Mouse (Mus musculus): Measurements from ENCODE around the gene Srms. TPM values are rescaled to one million over a fixed set of nuclear protein-coding genes. Genes with fewer than 3 reads are reported as not detected.

The Srms gene
- polyA plus RNA-seq, 1 experiment: 0.91 TPM

DNA sequence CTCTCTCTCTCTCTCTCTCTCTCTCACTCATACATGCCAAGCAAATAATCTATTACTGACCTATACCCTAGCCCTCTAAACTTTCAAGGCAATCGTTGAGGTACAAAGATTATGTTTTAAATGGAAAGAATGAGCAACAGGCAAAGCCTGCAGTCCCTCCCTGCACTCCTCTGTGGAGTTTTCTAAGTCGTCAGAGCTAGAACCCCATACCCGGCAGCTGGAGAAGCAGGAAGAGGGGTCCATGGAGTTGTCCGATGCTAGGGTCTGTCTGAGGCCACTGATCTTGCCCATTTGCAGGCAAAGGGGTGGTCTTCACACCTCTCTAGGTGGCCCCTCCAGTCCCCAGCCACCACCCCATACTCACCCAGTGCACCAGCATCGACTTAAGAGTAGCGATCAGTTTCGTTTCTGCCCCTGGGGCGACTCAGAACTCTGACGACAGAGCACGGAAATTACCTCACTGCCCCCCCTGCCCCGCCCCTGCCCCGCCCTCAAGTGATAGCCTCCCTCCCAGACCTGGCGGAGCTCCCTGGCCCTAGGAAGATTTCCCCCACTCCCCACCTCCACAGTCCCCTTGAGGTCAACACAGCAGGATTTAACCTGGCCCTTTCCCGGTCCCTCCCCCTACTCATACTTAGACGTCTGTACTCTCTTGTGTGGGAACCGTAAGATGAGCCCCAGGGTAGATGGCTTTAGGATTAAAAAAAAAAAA is 28.8 kb upstream of the Srms start, which contains the start of gene Helz2:
Gene Helz2 (minus strand): TSS at position 426 of the 712 bp plus-strand sequence.
- no peak for TF ChIP-seq CTCF (conservative IDR thresholded peaks at IDR 0.05; ENCODE audit: insufficient read depth, insufficient read length, low read depth, low read length)
- peak; percentile 9 for TF ChIP-seq POLR2A (IDR thresholded peaks at IDR 0.05; ENCODE audit: low read depth, low read length)
- no peaks in the 10 kb centered on the region for H3K36me3 ChIP-seq (ENCODE audit: control insufficient read depth, insufficient read depth, low read length)
- peak within 1 kb of the TSS; percentile 59 for H3K4me3 ChIP-seq (ENCODE audit: insufficient read depth, low read depth, low read length)
- 2% methylated on average over 16 of the region's 16 CpGs for WGBS
- peak; percentile 70 for DNase-seq
- 0 out of 2 replicates have a peak, but pooled peaks cover 2% of the 10 kb centered on the region for H3K4me1 ChIP-seq (ENCODE audit: control insufficient read depth, insufficient read depth, low read length)
- H3K27me3 ChIP-seq (replicated peaks; ENCODE audit: control insufficient read depth, insufficient read depth, low read length): no peaks in the 10 kb centered on the region
- peak within 1 kb of the TSS; percentile 2; the same call in 1 of the 2 replicates for H3K27ac ChIP-seq (ENCODE audit: insufficient read depth, low read depth, low read length)

DNA sequence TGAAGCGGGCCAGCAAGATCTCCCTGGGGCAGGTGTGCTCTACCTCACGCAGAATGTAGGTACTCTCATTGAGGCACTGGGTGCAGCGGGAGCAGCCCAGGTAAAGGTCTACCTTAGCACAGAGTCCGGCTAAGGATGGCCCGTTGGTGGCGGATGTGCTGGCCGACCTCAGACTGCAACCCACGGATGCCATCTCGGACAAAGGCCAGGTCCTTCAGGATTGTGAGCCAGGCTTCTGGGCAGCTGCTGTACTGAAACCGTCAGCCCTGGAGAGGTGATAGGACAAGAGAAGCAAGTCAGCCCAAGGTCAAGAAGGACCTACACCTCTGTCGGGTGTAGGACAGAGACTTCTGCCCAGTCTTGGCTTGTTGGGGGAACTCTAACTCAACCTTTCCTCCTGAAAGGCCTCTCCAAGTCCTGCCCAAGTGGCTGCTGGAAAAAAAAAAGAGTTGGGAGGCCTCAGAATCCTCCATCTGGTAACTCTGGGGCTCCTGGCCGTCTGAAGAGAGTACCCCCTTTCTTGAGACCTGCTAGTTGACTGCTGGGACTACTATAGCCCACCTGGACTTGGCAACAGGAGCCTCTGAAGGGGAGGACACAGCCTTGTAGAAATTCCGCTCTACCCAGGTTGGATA is 27.9 kb upstream of the Srms start:
- Histone ChIP-seq H3K27ac (ENCODE audit: insufficient read depth, low read depth, low read length) (no peak overlapping the region), H3K36me3 (ENCODE audit: control insufficient read depth, insufficient read depth, low read length) (no peaks in the 10 kb centered on the region), H3K4me3 (ENCODE audit: insufficient read depth, low read depth, low read length) (peak overlapping the region; percentile 59), H3K27me3 (replicated peaks; ENCODE audit: control insufficient read depth, insufficient read depth, low read length) (no peaks in the 10 kb centered on the region), H3K4me1 (ENCODE audit: control insufficient read depth, insufficient read depth, low read length) (0 out of 2 replicates have a peak, but pooled peaks cover 2% of the 10 kb centered on the region)
- DNase-seq: no peak
- TF ChIP-seq POLR2A (IDR thresholded peaks at IDR 0.05; ENCODE audit: low read depth, low read length): no peak
- TF ChIP-seq CTCF (conservative IDR thresholded peaks at IDR 0.05; ENCODE audit: insufficient read depth, insufficient read length, low read depth, low read length): no peak
- WGBS: 86% methylated on average over 13 of the region's 13 CpGs

GRCm38 (mm10) chr2:181239261-181239660 is 26.3 kb upstream of the Srms start:
- peak overlapping the region; percentile 59; the same call in 1 of the 2 replicates for H3K4me3 ChIP-seq (ENCODE audit: insufficient read depth, low read depth, low read length)
- 0 out of 2 replicates have a peak, but pooled peaks cover 2% of the 10 kb centered on the region for H3K4me1 ChIP-seq (ENCODE audit: control insufficient read depth, insufficient read depth, low read length)
- no peak overlapping the region for H3K27ac ChIP-seq (ENCODE audit: insufficient read depth, low read depth, low read length)
- no peaks in the 10 kb centered on the region for H3K36me3 ChIP-seq (ENCODE audit: control insufficient read depth, insufficient read depth, low read length)
- no peaks in the 10 kb centered on the region for H3K27me3 ChIP-seq (replicated peaks; ENCODE audit: control insufficient read depth, insufficient read depth, low read length)
- TF ChIP-seq CTCF (conservative IDR thresholded peaks at IDR 0.05; ENCODE audit: insufficient read depth, insufficient read length, low read depth, low read length) (no peak), POLR2A (IDR thresholded peaks at IDR 0.05; ENCODE audit: low read depth, low read length) (no peak)
- DNase-seq: no peak
- 87% methylated on average over 9 of the region's 9 CpGs for WGBS

- Histone ChIP-seq H3K36me3 (ENCODE audit: control insufficient read depth, insufficient read depth, low read length) (no peaks in the 10 kb centered on the region), H3K4me1 (ENCODE audit: control insufficient read depth, insufficient read depth, low read length) (no peaks in the 10 kb centered on the region), H3K27ac (ENCODE audit: insufficient read depth, low read depth, low read length) (no peak overlapping the region), H3K4me3 (ENCODE audit: insufficient read depth, low read depth, low read length) (peak overlapping the region; percentile 59; the same call in 1 of the 2 replicates), H3K27me3 (replicated peaks; ENCODE audit: control insufficient read depth, insufficient read depth, low read length) (no peaks in the 10 kb centered on the region)
- no peak for DNase-seq
- WGBS: 62% methylated on average over 2 of the region's 2 CpGs
- TF ChIP-seq POLR2A (IDR thresholded peaks at IDR 0.05; ENCODE audit: low read depth, low read length) (no peak), CTCF (conservative IDR thresholded peaks at IDR 0.05; ENCODE audit: insufficient read depth, insufficient read length, low read depth, low read length) (no peak)
These were observed 25.9 kb upstream of the Srms start for GRCm38 (mm10) chr2:181238861-181239260.

DNA sequence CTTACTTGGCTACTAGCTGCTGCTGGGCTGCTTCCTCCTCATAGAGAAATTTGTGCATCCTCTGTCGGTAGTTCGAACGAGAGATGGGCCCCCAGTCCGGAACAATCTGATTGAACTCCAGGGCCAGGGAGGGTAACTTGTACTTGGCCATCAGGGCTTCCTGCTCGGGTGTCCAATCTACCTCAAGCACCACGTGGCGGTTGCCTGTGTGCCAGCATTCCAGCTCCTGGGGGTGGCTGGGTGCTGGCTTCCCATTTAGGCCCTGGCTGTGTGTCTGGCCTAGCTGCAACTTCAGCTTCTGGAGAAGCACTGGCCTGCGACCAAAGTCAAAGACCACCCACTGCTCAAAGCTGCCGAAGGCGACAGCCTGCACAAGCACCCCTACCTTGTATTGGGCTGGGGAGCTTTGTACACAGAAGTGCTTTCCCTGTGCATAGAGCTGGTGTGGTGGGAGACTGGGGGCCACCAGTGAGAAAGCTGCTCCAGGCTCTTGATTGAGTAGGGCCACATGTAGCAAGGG is 25.2 kb upstream of the Srms start:
- Histone ChIP-seq H3K27me3 (replicated peaks; ENCODE audit: control insufficient read depth, insufficient read depth, low read length) (no peaks in the 10 kb centered on the region), H3K27ac (ENCODE audit: insufficient read depth, low read depth, low read length) (no peak overlapping the region), H3K36me3 (ENCODE audit: control insufficient read depth, insufficient read depth, low read length) (no peaks in the 10 kb centered on the region), H3K4me1 (ENCODE audit: control insufficient read depth, insufficient read depth, low read length) (no peaks in the 10 kb centered on the region), H3K4me3 (ENCODE audit: insufficient read depth, low read depth, low read length) (no peak overlapping the region)
- peak; percentile 37 for DNase-seq
- 63% methylated on average over 10 of the region's 10 CpGs for WGBS
- TF ChIP-seq CTCF (conservative IDR thresholded peaks at IDR 0.05; ENCODE audit: insufficient read depth, insufficient read length, low read depth, low read length): no peak
- TF ChIP-seq POLR2A (IDR thresholded peaks at IDR 0.05; ENCODE audit: low read depth, low read length): no peak

DNA sequence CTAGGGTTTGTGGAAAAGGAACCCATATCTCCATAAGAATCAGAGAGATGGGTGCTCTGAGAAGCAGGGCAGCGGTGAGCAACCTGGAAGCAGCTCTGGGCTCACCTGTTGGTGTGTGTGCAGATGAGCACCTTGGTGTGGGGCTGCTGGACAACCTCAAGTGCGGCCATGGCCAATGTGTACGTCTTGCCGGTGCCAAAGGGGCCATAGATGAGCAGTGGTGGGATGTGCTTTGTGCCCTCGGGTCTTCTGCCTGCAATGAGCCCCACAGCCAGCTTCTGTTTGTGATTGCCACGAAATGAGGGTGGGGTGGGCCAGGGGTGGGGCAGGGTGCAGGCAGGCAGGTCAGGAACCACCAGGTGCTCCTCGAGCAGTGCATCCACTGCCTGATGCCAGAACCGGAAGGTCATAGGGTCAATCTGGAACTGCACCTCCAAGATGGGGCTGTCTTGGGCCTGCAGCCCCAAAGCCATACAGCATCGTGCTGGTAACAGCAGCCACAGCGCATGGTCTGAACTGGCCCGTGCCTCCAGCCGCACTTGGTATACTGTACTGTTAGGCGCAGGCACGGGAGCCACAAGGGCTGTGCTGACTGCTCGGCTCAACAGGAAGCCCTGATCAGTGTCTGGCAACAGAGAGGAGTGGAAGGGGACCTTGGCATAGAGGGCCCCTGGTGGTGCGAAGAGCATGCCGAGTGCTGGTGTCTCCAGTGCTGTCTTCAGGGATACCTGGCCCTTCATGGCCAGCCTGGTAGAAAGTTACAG is 24.4 kb upstream of the Srms start:
- Histone ChIP-seq H3K4me1 (ENCODE audit: control insufficient read depth, insufficient read depth, low read length) (no peaks in the 10 kb centered on the region), H3K36me3 (ENCODE audit: control insufficient read depth, insufficient read depth, low read length) (no peaks in the 10 kb centered on the region), H3K27me3 (replicated peaks; ENCODE audit: control insufficient read depth, insufficient read depth, low read length) (no peaks in the 10 kb centered on the region), H3K4me3 (ENCODE audit: insufficient read depth, low read depth, low read length) (no peak overlapping the region), H3K27ac (ENCODE audit: insufficient read depth, low read depth, low read length) (no peak overlapping the region)
- no peak for DNase-seq
- TF ChIP-seq POLR2A (IDR thresholded peaks at IDR 0.05; ENCODE audit: low read depth, low read length) (no peak), CTCF (conservative IDR thresholded peaks at IDR 0.05; ENCODE audit: insufficient read depth, insufficient read length, low read depth, low read length) (no peak)
- 91% methylated on average over 17 of the region's 17 CpGs for WGBS
